Mouse (Mus musculus) common myeloid progenitor, adult 5-6 weeks (primary cell): ENCODE data around the gene Hinfp. TPM values are rescaled to one million over a fixed set of nuclear protein-coding genes. Genes with fewer than 3 reads are reported as not detected.
A peak's percentile ranks its signal among the peaks of the same experiment; 100 is the strongest.

Source experiments
- ATAC-seq: replicated peaks from 2 replicates; pipeline ENCODE4 v1.8.0; 2016; ENCODE audit warnings: low read depth, mild to moderate bottlenecking, moderate TSS enrichment, inconsistent platforms; ENCODE audit not compliant: poor library complexity, severe bottlenecking
- total RNA-seq: library from RNA; stranded (forward); fragments of 200-1000, 187-1606 nt; gene quantifications from 2 replicates; pipeline ENCODE4 v1.2.3, GENCODE M21; 2017

The Hinfp gene
- total RNA-seq, 1 experiment from 2014 or later: 12.1 TPM

DNA sequence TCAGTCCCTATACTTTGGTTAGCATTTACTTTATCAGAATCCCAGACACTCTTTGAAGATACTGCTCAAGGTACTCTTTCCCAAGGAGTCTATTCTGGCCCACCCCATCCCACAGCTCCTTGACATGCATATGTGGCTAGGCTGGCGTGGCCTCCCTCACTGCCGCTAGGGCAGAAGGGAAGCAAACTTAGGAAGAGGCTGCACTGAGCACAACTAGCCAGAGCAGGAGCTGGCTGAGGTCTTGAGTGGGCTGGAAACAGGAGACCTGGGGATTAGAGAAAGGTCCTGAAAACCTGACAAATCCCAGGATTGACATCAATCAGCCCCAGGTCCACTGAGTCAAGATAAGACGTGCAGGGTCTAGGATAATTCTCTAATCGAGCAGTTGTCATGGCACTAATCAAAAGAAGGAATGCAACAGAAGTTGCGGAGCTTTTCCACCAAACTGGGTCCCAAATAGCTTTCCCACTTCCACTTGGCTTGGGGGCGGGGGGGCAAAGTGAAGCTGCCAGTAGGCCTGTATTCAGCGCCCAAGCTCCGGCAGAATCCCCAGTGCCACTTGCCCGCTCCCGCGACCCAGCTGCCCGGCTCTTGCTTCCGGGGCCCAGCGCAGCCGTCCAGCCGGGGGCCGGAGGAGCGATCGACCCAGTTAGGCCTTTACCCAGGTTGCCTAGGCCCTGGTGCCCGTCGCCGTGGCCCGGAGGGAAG is 38.0 kb downstream of the Hinfp start:
- no peak for ATAC-seq

- ATAC-seq: no peak
These were observed 38.8 kb downstream of the Hinfp start for GRCm38 (mm10) chr9:44266478-44267226.

DNA sequence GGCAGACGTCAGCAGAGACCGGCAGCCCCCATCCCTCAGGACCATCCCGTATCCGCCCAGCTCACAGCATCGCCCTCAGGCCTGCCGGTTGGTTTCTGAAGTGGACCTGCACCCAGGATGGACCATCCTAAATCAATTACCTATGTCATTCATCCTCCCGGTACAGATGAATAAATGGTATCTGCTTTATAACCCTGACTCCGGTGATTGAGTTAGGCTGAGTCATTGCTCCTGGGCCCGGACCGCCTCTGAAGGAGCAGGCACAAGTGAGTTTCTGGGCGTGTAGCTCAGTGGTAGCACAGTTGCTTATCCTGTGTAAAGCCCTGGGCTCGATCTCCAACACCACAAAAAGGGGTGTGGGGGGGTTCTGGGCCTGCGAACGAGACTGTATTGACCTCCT is 44.1 kb downstream of the Hinfp start:
- ATAC-seq: no peak

DNA sequence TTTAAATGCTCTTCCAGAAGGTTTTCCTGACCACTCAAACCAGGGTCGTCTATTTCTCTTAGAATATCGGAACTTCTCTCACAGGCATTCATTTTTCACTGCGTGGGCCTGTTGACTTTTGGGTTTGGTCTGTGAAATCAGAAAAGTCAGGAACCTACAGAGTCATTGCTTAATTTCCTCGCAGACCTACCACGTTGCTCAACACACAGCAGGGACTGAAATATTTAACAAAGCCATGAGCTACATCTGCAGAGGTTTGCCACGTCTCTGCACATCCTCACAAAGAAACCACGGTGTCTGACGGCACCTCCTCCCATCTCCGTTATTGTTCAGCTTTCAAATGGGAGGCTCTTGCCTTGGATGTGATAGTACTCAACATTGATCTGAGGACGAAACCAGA is 46.5 kb downstream of the Hinfp start:
- ATAC-seq: 0 out of 2 replicates have a peak, but pooled peaks have one; percentile 22

- no peak for ATAC-seq
These were observed 49.3 kb downstream of the Hinfp start for GRCm38 (mm10) chr9:44256213-44256612.

- ATAC-seq: no peak
These were observed 50.3 kb downstream of the Hinfp start for GRCm38 (mm10) chr9:44255136-44255521.

DNA sequence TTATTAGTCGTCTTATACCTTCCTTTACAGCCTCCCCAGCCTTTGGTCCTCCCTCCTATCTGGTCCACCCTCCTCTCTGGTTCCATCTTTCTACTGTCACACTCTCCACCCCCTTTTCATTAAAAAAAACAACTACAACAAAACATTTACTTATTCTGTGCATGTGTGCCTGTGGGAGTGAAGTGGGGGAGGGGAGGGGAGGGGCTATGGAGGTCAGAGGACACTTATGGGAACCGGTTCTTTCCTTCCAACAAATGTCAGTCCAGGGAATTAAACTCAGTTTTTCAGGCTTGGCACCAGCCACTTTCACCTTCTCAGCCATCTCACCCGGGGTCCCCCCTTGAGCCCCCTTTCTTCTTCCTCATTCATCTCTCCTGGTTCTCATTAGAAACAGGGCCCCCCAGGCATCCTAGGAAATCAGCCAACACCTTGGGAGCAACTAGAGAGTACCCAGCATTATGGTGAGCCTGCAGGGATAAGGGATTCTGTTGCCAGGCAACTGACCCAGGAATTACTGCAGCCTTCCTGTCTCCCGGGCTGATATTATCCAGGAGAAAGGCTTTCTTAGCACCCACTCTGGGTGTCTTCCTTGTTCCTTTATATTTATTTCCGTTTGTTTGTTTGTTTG is 50.8 kb downstream of the Hinfp start:
- ATAC-seq: no peak

DNA sequence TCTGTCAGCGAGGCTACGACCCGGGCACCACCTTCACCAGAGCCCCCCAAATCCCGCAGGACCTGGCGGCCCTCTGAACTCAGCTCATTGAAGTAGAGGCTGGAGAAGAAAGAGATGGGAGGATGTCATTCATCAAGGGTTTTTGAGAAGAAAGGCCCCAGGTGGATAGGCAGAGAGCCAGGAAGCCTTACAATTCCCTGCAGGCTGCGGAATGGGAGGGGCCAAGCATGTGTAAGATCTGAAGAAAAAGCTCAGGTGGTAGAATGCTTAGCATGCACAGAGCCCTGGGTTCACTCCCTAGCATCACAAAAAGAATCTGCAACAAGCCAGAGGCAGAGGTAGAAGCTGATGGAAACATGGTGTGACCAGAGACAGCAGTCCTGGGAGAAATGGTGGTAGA is 52.0 kb downstream of the Hinfp start:
- no peak for ATAC-seq

GRCm38 (mm10) chr9:44251314-44251713 is 54.2 kb downstream of the Hinfp start, which contains the start of gene Pdzd3:
Pdzd3 (minus strand) TSS chr9:44251471.
- no peak for ATAC-seq

DNA sequence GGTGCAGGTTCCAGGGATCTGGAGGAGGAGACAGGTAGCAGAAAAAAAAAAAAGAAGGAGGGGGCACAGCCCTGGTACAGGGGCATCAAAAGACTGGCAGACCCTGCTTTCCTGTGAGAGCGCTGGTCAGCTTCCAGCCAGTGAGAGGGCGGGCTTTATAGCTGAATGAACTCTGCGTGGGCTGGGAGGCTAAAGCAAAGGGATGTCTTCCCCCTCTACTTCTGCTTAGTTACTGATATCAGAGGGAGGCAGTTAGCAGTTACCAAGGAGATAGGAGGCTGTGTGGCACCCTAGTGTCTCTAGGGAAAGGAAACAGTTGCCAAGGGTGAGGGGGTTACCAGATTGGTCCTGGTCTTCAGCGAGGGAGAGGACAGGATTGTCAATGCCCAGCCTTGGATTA is 55.0 kb downstream of the Hinfp start:
- ATAC-seq: no peak; the same call in 1 of the 2 replicates

- peak; percentile 92 for ATAC-seq
These were observed 56.0 kb downstream of the Hinfp start for GRCm38 (mm10) chr9:44249181-44250146.

- ATAC-seq: no peak
These were observed 57.6 kb downstream of the Hinfp start for GRCm38 (mm10) chr9:44247907-44248306.

DNA sequence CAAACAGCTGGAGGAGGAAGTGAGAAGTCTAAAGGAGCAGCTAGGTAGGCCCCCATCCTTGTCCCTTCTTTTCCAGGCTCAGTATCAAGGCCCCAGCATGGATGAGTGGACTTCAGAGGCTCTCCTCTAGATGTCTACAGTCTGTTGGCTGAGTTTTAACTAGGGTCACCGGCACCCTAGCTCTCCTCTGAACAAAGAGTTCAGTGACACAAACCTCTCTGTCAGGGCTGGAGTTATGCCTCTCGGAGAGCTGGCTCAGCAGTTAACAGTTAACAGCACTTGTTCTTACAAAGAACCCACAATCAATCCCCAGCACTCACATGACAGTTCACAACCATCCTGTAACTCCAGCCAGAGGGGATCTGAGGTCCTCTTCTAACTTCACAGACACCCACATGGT is 61.9 kb downstream of the Hinfp start:
- ATAC-seq: no peak

Other genes with a start within 250 kb of the Hinfp start
- gene Usp2, start 238.7 kb downstream of the Hinfp start, total RNA-seq: 3.8 and 5.0 TPM in 2 replicates
- not detected in 2 replicates for gene Mfrp, start 203.9 kb downstream of the Hinfp start, total RNA-seq
- gene C1qtnf5, start 198.4 kb downstream of the Hinfp start, total RNA-seq: not detected in 2 replicates
- gene Gm49380, start 192.2 kb downstream of the Hinfp start, total RNA-seq: not detected in 2 replicates
- gene Rnf26, start 192.2 kb downstream of the Hinfp start, total RNA-seq: 19.3 and 21.8 TPM in 2 replicates
- gene Mcam, start 171.2 kb downstream of the Hinfp start, total RNA-seq: 0.15 and 2.6 TPM in 2 replicates
- 27.7 and 32.7 TPM in 2 replicates for gene Cbl, start 71.6 kb downstream of the Hinfp start, total RNA-seq
- not detected in 2 replicates for gene Ccdc153, start 65.0 kb downstream of the Hinfp start, total RNA-seq
- 0.58 TPM in 1 of 2 replicates, not detected in the other for gene Pdzd3, start 54.2 kb downstream of the Hinfp start, total RNA-seq
- 1.6 and 3.4 TPM in 2 replicates for gene Nlrx1, start 37.1 kb downstream of the Hinfp start, total RNA-seq
- gene Abcg4, start 17.1 kb downstream of the Hinfp start, total RNA-seq: 4.2 and 4.8 TPM in 2 replicates
- gene C2cd2l, start 14.6 kb upstream of the Hinfp start, total RNA-seq: 2.1 and 4.4 TPM in 2 replicates
- gene Dpagt1, start 20.3 kb upstream of the Hinfp start, total RNA-seq: 10.6 and 14.2 TPM in 2 replicates
- gene H2afx, start 29.0 kb upstream of the Hinfp start, total RNA-seq: 286 and 311 TPM in 2 replicates
- 71.4 and 73.7 TPM in 2 replicates for gene Hmbs, start 38.6 kb upstream of the Hinfp start, total RNA-seq
- 16.9 and 18.6 TPM in 2 replicates for gene Vps11, start 56.0 kb upstream of the Hinfp start, total RNA-seq
- 90.4 and 99.1 TPM in 2 replicates for gene Hyou1, start 73.8 kb upstream of the Hinfp start, total RNA-seq
- 15.7 and 26.1 TPM in 2 replicates for gene Slc37a4, start 91.2 kb upstream of the Hinfp start, total RNA-seq
- 2,354 and 2,766 TPM in 2 replicates for gene Rps25, start 101.5 kb upstream of the Hinfp start, total RNA-seq
- gene Trappc4, start 101.9 kb upstream of the Hinfp start, total RNA-seq: 29.5 and 39.8 TPM in 2 replicates
- gene Ccdc84, start 112.9 kb upstream of the Hinfp start, total RNA-seq: 18.8 and 35.2 TPM in 2 replicates
- gene Foxr1, start 135.5 kb upstream of the Hinfp start, total RNA-seq: not detected in 2 replicates
- not detected in 2 replicates for gene Upk2, start 149.3 kb upstream of the Hinfp start, total RNA-seq
- gene Bcl9l, start 177.2 kb upstream of the Hinfp start, total RNA-seq: 3.1 and 5.7 TPM in 2 replicates